Mouse (Mus musculus): Measurements from ENCODE around the gene Ubqln2.

Ubqln2 gene

DNA sequence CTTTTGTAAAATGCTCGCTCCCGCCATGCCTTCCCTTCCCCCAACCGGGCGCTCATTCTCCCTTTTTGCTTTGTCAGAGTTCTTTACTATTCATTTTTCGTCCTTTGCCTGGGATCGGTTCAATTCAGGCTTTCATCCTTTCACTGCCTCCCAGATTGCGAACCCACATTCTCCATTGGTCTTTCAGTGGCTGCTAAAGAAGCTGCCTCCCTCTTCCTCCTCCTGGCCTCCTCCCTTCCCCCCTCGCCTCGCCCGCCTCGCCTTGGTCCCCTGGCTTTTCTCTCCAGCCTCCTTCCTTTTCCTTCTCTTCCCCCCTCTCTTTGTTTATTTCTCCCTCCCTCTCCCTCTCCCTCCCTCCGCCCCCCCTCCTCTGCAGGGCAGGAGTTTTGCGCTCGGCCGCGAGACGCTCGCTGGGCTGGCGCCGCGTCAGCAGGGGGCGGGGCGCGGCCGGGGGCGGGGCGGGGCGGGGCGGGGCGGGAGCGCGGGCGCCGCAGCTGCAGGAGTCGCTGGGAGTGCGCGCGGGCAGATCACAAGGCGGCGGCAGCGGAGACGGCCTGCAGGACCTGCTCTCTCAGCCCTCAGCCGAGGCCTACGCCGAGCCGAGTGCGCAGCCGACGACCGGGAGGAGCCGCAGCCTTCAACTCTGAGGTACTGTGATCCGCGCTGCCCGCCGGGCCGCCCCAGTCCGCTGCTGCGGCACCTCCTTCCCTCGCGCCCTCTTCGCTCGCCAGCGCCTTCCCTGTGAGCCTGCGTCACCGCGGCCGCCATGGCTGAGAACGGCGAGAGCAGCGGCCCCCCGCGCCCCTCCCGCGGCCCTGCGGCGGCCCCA, at the start of gene Ubqln2:
TSS of gene Ubqln2 (plus strand) at position 540 of the 829 bp plus-strand sequence.
- peak; percentile 74 for DNase-seq (ENCODE audit: low read depth)

DNA sequence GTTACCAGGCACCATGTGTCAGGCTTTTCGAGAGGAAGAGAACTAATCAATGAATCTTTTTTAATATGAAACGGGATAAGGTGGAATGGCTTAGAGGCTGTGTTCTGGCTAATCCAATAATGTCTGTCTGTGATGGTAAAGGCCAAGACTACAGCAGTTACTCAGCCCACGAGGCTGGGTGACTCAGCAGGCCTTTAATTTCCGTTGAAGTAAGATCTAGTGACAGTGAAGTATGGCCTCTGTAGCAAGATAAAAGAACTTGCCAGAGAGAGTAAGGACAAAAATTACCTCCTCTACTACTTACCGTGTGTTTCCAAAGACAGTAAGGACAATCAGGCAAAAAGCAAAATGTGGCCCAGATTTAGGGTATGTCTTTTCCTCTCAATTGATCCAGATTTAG, 46.1 kb upstream of the Ubqln2 start:
- no peak for DNase-seq (ENCODE audit: low read depth)

- DNase-seq (ENCODE audit: low read depth), result no peak
These were observed 21.2 kb upstream of the Ubqln2 start for GRCm38 (mm10) chrX:153476760-153477248.

GRCm38 (mm10) chrX:153492326-153492725, 5.7 kb upstream of the Ubqln2 start:
- DNase-seq (ENCODE audit: low read depth), result no peak

GRCm38 (mm10) chrX:153498665-153499293, 752 bp downstream of the Ubqln2 start:
- DNase-seq (ENCODE audit: low read depth), result no peak

- no peak for DNase-seq (ENCODE audit: low read depth)
These were observed 1.4 kb downstream of the Ubqln2 start for GRCm38 (mm10) chrX:153499294-153500046.

- no peak for DNase-seq (ENCODE audit: low read depth)
These were observed 2.0 kb downstream of the Ubqln2 start for GRCm38 (mm10) chrX:153500047-153500345.

DNA sequence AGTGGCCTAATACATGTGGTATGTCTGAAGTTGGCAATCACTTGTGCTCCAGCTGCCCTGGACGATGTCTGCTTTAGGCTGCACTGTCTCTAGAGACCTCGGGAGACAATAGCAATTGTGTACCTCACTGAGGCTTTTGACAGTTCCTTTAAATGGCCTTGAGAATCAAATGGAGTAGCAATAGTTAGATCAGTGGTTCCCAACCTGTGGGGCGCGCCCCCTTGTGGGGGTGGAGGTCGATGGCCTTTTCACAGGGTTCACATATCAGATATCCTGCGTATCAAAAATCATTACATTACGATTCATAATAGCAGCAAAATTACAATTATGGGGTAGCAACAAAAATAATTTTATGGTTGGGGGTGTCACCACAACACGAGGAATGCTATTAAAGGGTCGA, 7.9 kb downstream of the Ubqln2 start:
- DNase-seq (ENCODE audit: low read depth), result peak; percentile 48

DNA sequence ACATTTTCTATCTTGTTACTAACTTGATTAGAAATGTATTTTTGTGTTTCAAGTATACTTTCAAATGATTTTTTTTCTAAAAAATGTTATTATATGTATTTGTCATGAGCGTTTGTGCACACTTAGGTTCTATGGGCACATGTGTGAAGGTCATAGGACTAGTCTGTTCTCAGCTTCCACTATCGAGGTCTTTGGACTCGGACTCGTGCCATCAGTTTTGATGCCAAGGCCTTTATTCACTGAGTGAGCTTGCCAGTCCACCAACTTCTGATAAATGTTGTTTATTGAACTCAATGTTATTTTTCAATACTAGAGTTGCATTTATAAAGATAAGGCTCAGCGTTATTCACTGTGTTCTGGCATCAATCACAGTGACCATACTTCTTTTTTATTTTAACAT, 17.5 kb downstream of the Ubqln2 start:
- DNase-seq (ENCODE audit: low read depth), result no peak

GRCm38 (mm10) chrX:153528399-153528798, 30.4 kb downstream of the Ubqln2 start:
- peak; percentile 3 for DNase-seq (ENCODE audit: low read depth)
